Mouse (Mus musculus): ENCODE results near the gene Galnt6. TPM values are rescaled to one million over a fixed set of nuclear protein-coding genes. Genes with fewer than 3 reads are reported as not detected.

Gene Galnt6
- polyA plus RNA-seq, 1 experiment: 0.06 TPM

GRCm38 (mm10) chr15:100767851-100768250, 38.7 kb upstream of the Galnt6 start:
- Histone ChIP-seq H3K4me3 (replicated peaks) (no peak overlapping the region), H3K4me1 (ENCODE audit: control insufficient read depth) (peaks cover 3% of the 10 kb centered on the region), H3K9me3 (ENCODE audit: control insufficient read depth, low read length) (peaks cover 29% of the 10 kb centered on the region), H3K27me3 (ENCODE audit: control insufficient read depth) (peaks cover 45% of the 10 kb centered on the region), H3K36me3 (ENCODE audit: control insufficient read depth) (no peaks in the 10 kb centered on the region)
- TF ChIP-seq TAL1 (IDR thresholded peaks at IDR 0.05; ENCODE audit: low read length) (no peak), GATA1 (IDR thresholded peaks at IDR 0.05; ENCODE audit: low read length) (no peak)

DNA sequence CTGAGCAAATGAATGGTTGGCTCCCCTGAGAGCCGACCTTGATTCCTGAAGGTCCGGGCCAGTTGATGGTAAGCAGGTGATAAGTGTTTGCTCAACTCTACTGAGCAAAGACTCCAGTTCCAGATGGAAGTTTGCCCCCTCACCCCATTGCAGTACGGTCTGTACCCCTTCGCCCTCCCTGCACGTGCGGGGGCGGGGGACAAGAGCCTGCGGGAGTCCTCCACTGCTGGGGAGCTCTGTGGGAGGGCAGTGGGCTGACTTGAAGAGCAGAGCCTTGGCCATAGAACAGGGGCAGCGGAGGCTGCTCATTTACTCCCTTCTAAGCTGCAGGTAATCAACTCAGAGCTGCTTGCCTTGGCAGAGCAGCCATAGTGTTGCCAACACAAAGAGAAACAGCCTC, 37.6 kb upstream of the Galnt6 start:
- Histone ChIP-seq H3K9me3 (ENCODE audit: control insufficient read depth, low read length) (peaks cover 31% of the 10 kb centered on the region), H3K27me3 (ENCODE audit: control insufficient read depth) (peaks cover 55% of the 10 kb centered on the region), H3K4me3 (replicated peaks) (no peak overlapping the region), H3K4me1 (ENCODE audit: control insufficient read depth) (peaks cover 8% of the 10 kb centered on the region), H3K36me3 (ENCODE audit: control insufficient read depth) (no peaks in the 10 kb centered on the region)
- TF ChIP-seq TAL1 (IDR thresholded peaks at IDR 0.05; ENCODE audit: low read length): no peak
- TF ChIP-seq GATA1 (IDR thresholded peaks at IDR 0.05; ENCODE audit: low read length): no peak

GRCm38 (mm10) chr15:100764163-100764951, 35.2 kb upstream of the Galnt6 start:
- H3K4me3 ChIP-seq (replicated peaks): no peak overlapping the region
- H3K4me1 ChIP-seq (ENCODE audit: control insufficient read depth): peaks cover 18% of the 10 kb centered on the region
- TF ChIP-seq TAL1 (IDR thresholded peaks at IDR 0.05; ENCODE audit: low read length) (no peak), GATA1 (IDR thresholded peaks at IDR 0.05; ENCODE audit: low read length) (no peak)
- H3K27me3 ChIP-seq (ENCODE audit: control insufficient read depth): peaks cover 76% of the 10 kb centered on the region
- peaks cover 14% of the 10 kb centered on the region for H3K9me3 ChIP-seq (ENCODE audit: control insufficient read depth, low read length)
- H3K36me3 ChIP-seq (ENCODE audit: control insufficient read depth): no peaks in the 10 kb centered on the region

DNA sequence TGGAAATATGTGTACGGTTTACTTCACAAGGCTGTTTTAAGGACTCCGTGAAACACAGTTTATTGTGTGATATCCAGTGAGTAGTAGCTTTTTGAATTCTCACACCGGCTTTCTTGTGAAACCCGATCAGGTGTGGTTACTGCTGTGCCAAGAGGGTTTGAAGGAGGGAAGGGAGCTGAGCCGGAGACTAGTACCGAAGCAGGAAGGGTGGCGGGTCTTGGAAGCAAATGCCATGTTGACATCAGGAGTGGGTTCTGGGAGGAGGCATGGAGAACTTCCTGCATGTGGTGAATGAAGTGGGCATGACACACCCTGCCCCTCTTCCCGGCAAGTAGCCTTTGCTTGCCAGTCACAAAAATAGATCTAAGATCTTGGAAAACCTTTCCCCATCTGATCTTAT, 33.5 kb upstream of the Galnt6 start:
- Histone ChIP-seq H3K4me1 (ENCODE audit: control insufficient read depth) (peaks cover 22% of the 10 kb centered on the region), H3K36me3 (ENCODE audit: control insufficient read depth) (no peaks in the 10 kb centered on the region), H3K4me3 (replicated peaks) (no peak overlapping the region), H3K9me3 (ENCODE audit: control insufficient read depth, low read length) (peaks cover 2% of the 10 kb centered on the region; the same call in 1 of the 2 replicates), H3K27me3 (ENCODE audit: control insufficient read depth) (peaks cover 76% of the 10 kb centered on the region)
- TF ChIP-seq GATA1 (IDR thresholded peaks at IDR 0.05; ENCODE audit: low read length): no peak
- no peak for TF ChIP-seq TAL1 (IDR thresholded peaks at IDR 0.05; ENCODE audit: low read length)

DNA sequence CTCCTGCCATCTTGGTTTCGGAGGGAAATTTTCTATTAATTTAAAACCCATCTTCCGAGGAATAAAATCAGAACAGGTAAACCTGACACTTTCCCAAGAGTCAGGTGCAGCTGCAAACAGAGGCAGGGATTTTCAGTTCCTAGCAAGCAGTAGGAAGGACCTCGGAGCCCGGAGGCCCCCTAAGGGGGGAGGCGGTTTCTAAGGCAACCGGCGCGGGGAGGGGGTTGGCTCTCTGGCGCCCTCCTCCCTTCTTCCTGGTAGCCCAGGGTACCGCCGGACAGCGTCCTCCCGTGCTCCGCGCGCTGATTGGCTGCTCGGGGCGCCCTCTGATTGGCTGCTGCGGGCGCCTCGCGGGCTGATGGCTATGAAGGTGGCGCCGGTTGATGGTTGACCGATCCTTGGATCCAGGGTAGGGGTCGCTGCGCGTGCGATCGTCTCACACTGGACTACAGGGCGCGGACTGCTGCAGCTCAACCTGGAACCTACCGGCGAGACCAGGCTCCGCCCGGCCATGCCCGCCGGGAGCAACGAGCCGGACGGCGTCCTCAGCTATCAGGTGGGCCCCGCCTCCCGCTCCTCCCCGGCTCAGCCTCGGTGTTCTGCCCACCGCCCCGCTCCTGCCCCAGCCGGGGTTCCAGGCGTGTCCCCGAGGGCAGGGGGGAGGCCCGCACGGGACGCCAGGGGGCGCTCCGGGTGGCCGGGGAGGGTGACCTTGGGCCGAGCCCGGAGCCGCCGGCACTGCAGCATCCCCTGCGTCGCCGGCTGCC, 32.4 kb upstream of the Galnt6 start, which contains the start of gene Slc4a8:
TSS of gene Slc4a8 (plus strand) at position 329 of the 767 bp plus-strand sequence.
- peak within 1 kb of the TSS; percentile 65 for H3K4me3 ChIP-seq (replicated peaks)
- H3K36me3 ChIP-seq (ENCODE audit: control insufficient read depth): no peaks in the 10 kb centered on the region
- peaks cover 79% of the 10 kb centered on the region for H3K27me3 ChIP-seq (ENCODE audit: control insufficient read depth)
- no peak for TF ChIP-seq TAL1 (IDR thresholded peaks at IDR 0.05; ENCODE audit: low read length)
- no peak for TF ChIP-seq GATA1 (IDR thresholded peaks at IDR 0.05; ENCODE audit: low read length)
- peaks cover 3% of the 10 kb centered on the region; the same call in 1 of the 2 replicates for H3K9me3 ChIP-seq (ENCODE audit: control insufficient read depth, low read length)
- peaks cover 25% of the 10 kb centered on the region for H3K4me1 ChIP-seq (ENCODE audit: control insufficient read depth)

GRCm38 (mm10) chr15:100761036-100761418, 31.9 kb upstream of the Galnt6 start:
- H3K9me3 ChIP-seq (ENCODE audit: control insufficient read depth, low read length): peaks cover 8% of the 10 kb centered on the region; the same call in 1 of the 2 replicates
- H3K36me3 ChIP-seq (ENCODE audit: control insufficient read depth): no peaks in the 10 kb centered on the region
- H3K27me3 ChIP-seq (ENCODE audit: control insufficient read depth): peaks cover 83% of the 10 kb centered on the region
- no peak overlapping the region for H3K4me3 ChIP-seq (replicated peaks)
- peaks cover 25% of the 10 kb centered on the region for H3K4me1 ChIP-seq (ENCODE audit: control insufficient read depth)
- TF ChIP-seq TAL1 (IDR thresholded peaks at IDR 0.05; ENCODE audit: low read length) (no peak), GATA1 (IDR thresholded peaks at IDR 0.05; ENCODE audit: low read length) (no peak)

DNA sequence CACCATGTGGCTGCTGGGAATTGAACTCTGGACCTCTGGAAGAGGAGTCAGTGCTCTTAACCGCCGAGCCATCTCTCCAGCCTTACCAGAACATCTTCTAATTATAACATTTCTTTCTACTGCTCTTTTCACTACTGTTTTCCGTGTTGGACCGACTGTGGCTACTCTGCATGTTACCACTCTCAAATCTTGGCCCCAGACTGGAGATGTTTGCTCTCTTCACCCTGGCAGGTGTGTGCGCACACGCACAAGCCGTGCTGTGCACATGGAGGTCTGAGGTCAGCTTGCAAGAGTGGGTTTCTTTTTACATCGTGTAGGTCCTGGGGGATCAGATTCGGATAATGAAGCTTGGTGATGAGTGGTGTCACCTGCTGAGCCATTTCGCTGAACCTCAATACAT, 30.1 kb upstream of the Galnt6 start:
- no peaks in the 10 kb centered on the region for H3K36me3 ChIP-seq (ENCODE audit: control insufficient read depth)
- peaks cover 25% of the 10 kb centered on the region for H3K4me1 ChIP-seq (ENCODE audit: control insufficient read depth)
- peaks cover 8% of the 10 kb centered on the region; the same call in 1 of the 2 replicates for H3K9me3 ChIP-seq (ENCODE audit: control insufficient read depth, low read length)
- no peak overlapping the region for H3K4me3 ChIP-seq (replicated peaks)
- peaks cover 84% of the 10 kb centered on the region for H3K27me3 ChIP-seq (ENCODE audit: control insufficient read depth)
- TF ChIP-seq TAL1 (IDR thresholded peaks at IDR 0.05; ENCODE audit: low read length): no peak

DNA sequence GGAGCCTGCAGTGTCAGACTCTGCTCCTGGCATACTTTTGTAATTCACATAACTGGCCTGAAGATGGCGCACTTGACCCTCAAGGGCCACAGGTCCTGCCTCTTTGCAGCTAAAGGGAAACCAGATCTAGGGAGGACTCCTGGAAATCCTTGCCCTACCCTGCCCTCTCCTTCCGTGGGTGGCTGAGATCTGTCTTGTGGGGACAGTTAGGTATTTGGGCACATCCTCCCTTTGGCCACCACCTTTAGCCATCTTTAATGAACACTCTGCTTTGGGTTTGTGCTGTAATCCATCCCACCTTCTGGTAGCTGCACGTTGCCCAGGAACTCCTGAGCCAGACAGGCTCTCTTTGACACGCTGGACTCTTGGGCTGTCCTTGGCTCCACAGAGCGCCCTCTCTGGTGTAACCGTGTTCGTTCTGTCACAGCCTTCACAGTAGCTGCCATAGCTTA, 28.4 kb upstream of the Galnt6 start:
- peaks cover 78% of the 10 kb centered on the region for H3K27me3 ChIP-seq (ENCODE audit: control insufficient read depth)
- H3K4me1 ChIP-seq (ENCODE audit: control insufficient read depth): peaks cover 26% of the 10 kb centered on the region

More for the DNA sequence above, 28.4 kb upstream of the Galnt6 start:
- Histone ChIP-seq H3K36me3 (ENCODE audit: control insufficient read depth) (no peaks in the 10 kb centered on the region), H3K4me3 (replicated peaks) (no peak overlapping the region), H3K9me3 (ENCODE audit: control insufficient read depth, low read length) (peaks cover 8% of the 10 kb centered on the region; the same call in 1 of the 2 replicates)
- TF ChIP-seq GATA1 (IDR thresholded peaks at IDR 0.05; ENCODE audit: low read length) (no peak), TAL1 (IDR thresholded peaks at IDR 0.05; ENCODE audit: low read length) (no peak)

Data from erythroblast, embryonic 14.5 days (primary cell).